Mouse (Mus musculus) stomach, embryonic 15.5 days (tissue): ENCODE measurements around the gene Uso1. TPM values are rescaled to one million over a fixed set of nuclear protein-coding genes. Genes with fewer than 3 reads are reported as not detected.

Experiments
- ATAC-seq: fragments of 200-750 bp; cut with Nextera tagmentation; 2 replicates; pipeline ENCODE4 v1.8.0; 2017; ENCODE audit warnings: low read depth, moderate number of reproducible peaks, moderate TSS enrichment; ENCODE audit not compliant: insufficient read depth, low FRiP score
- H3K27ac ChIP-seq: fragments of 300-500 bp; sonication (generic); 2 replicates; pipeline ENCODE4 v1.5.1; 2015; ENCODE audit warnings: mild to moderate bottlenecking, inconsistent platforms
- H3K27me3 ChIP-seq: fragments of 300-500 bp; sonication (generic); replicated peaks from 2 replicates; pipeline ENCODE4 v1.6.1; 2015; ENCODE audit warnings: inconsistent platforms
- H3K36me3 ChIP-seq: fragments of 300-500 bp; sonication (generic); 2 replicates; pipeline ENCODE4 v1.6.1; 2015; ENCODE audit warnings: inconsistent platforms
- H3K4me1 ChIP-seq: fragments of 300-500 bp; sonication (generic); 2 replicates; pipeline ENCODE4 v1.6.1; 2015; ENCODE audit warnings: inconsistent platforms
- H3K4me2 ChIP-seq: fragments of 300-500 bp; sonication (generic); 2 replicates; pipeline ENCODE4 v1.6.1; 2015; ENCODE audit warnings: mild to moderate bottlenecking, inconsistent platforms
- H3K4me3 ChIP-seq: fragments of 300-500 bp; sonication (generic); replicated peaks from 2 replicates; pipeline ENCODE4 v1.5.1; 2015; ENCODE audit warnings: inconsistent platforms
- H3K9ac ChIP-seq: fragments of 300-500 bp; sonication (generic); 2 replicates; pipeline ENCODE4 v1.6.1; 2015; ENCODE audit warnings: inconsistent platforms
- H3K9me3 ChIP-seq: fragments of 300-500 bp; sonication (generic); 2 replicates; pipeline ENCODE4 v1.6.1; 2016; ENCODE audit warnings: inconsistent platforms
- WGBS: fragments of 180-500 bp; shearing (Covaris S2); methylation state at CpG from one replicate; pipeline ENCODE4 v1.1.7; 2015; 5-methylcytosine and 5-hydroxymethylcytosine counted together
- polyA plus RNA-seq: library from polyadenylated mRNA; unstranded; fragments of >200 nt; fragmentation: Nextera tagmentation; extraction: Ambion mirVana; gene quantifications from 2 replicates; pipeline ENCODE4 v1.2.1, GENCODE M21; 2015

The Uso1 gene
- polyA plus RNA-seq, 1 experiment from 2014 or later = 46.0 TPM

GRCm38 (mm10) chr5:92110818-92111355 lies 26.9 kb upstream of the Uso1 start:
- 88% methylated on average over 5 of the region's 5 CpGs for WGBS

GRCm38 (mm10) chr5:92112175-92112574 lies 25.6 kb upstream of the Uso1 start:
- H3K36me3 ChIP-seq = no peaks in the 10 kb centered on the region
- peaks cover 8% of the 10 kb centered on the region; the same call in 1 of the 2 replicates for H3K4me1 ChIP-seq
- WGBS = 23% methylated on average over 6 of the region's 6 CpGs
- H3K4me2 ChIP-seq = peak overlapping the region; percentile 46
- no peak overlapping the region for H3K9ac ChIP-seq
- H3K27me3 ChIP-seq = no peaks in the 10 kb centered on the region
- no peaks in the 10 kb centered on the region for H3K9me3 ChIP-seq
- no peak overlapping the region for H3K27ac ChIP-seq
- no peak for ATAC-seq
- H3K4me3 ChIP-seq = peak overlapping the region; percentile 23; the same call in 1 of the 2 replicates

More at GRCm38 (mm10) chr5:92110818-92111355, 26.9 kb upstream of the Uso1 start:
- H3K9ac ChIP-seq = no peak overlapping the region
- ATAC-seq = no peak
- no peak overlapping the region for H3K4me2 ChIP-seq
- no peak overlapping the region for H3K4me3 ChIP-seq
- no peaks in the 10 kb centered on the region for H3K36me3 ChIP-seq
- no peak overlapping the region for H3K27ac ChIP-seq
- no peaks in the 10 kb centered on the region for H3K27me3 ChIP-seq
- peaks cover 15% of the 10 kb centered on the region; the same call in 1 of the 2 replicates for H3K4me1 ChIP-seq
- no peaks in the 10 kb centered on the region for H3K9me3 ChIP-seq

GRCm38 (mm10) chr5:92112585-92112984 lies 25.2 kb upstream of the Uso1 start:
- H3K9me3 ChIP-seq = no peaks in the 10 kb centered on the region
- H3K27me3 ChIP-seq = no peaks in the 10 kb centered on the region
- H3K27ac ChIP-seq = no peak overlapping the region
- no peak overlapping the region for H3K9ac ChIP-seq
- no peak for ATAC-seq
- H3K4me3 ChIP-seq = peak overlapping the region; percentile 23
- H3K36me3 ChIP-seq = no peaks in the 10 kb centered on the region
- H3K4me1 ChIP-seq = peaks cover 8% of the 10 kb centered on the region
- H3K4me2 ChIP-seq = peak overlapping the region; percentile 46
- WGBS = 10% methylated on average over 10 of the region's 10 CpGs

GRCm38 (mm10) chr5:92113484-92113883 lies 24.3 kb upstream of the Uso1 start:
- no peak overlapping the region for H3K27ac ChIP-seq
- no peak overlapping the region for H3K4me2 ChIP-seq
- no peaks in the 10 kb centered on the region for H3K36me3 ChIP-seq
- no peak overlapping the region for H3K4me3 ChIP-seq
- no peak overlapping the region for H3K9ac ChIP-seq
- WGBS = 86% methylated on average over 7 of the region's 7 CpGs
- no peaks in the 10 kb centered on the region for H3K27me3 ChIP-seq
- H3K4me1 ChIP-seq = peaks cover 8% of the 10 kb centered on the region
- no peak for ATAC-seq
- no peaks in the 10 kb centered on the region for H3K9me3 ChIP-seq

GRCm38 (mm10) chr5:92114223-92114622 lies 23.5 kb upstream of the Uso1 start:
- H3K4me1 ChIP-seq = peaks cover 8% of the 10 kb centered on the region
- H3K9ac ChIP-seq = no peak overlapping the region
- H3K9me3 ChIP-seq = no peaks in the 10 kb centered on the region
- no peak overlapping the region for H3K27ac ChIP-seq
- WGBS = 83% methylated on average over 6 of the region's 6 CpGs
- H3K4me3 ChIP-seq = no peak overlapping the region
- no peaks in the 10 kb centered on the region for H3K36me3 ChIP-seq
- no peaks in the 10 kb centered on the region for H3K27me3 ChIP-seq
- H3K4me2 ChIP-seq = no peak overlapping the region
- no peak for ATAC-seq

GRCm38 (mm10) chr5:92114939-92115338 lies 22.8 kb upstream of the Uso1 start:
- H3K9me3 ChIP-seq = no peaks in the 10 kb centered on the region
- H3K4me2 ChIP-seq = no peak overlapping the region
- 87% methylated on average over 2 of the region's 2 CpGs for WGBS
- no peak overlapping the region for H3K27ac ChIP-seq
- H3K4me1 ChIP-seq = peaks cover 8% of the 10 kb centered on the region
- H3K36me3 ChIP-seq = no peaks in the 10 kb centered on the region
- no peaks in the 10 kb centered on the region for H3K27me3 ChIP-seq
- H3K9ac ChIP-seq = no peak overlapping the region
- no peak overlapping the region for H3K4me3 ChIP-seq
- no peak for ATAC-seq

GRCm38 (mm10) chr5:92117823-92118403 lies 19.8 kb upstream of the Uso1 start:
- ATAC-seq = peak; percentile 75
- H3K4me3 ChIP-seq = no peak overlapping the region
- WGBS = 60% methylated on average over 12 of the region's 12 CpGs

GRCm38 (mm10) chr5:92121636-92122035 lies 16.1 kb upstream of the Uso1 start:
- H3K4me1 ChIP-seq = no peaks in the 10 kb centered on the region; the same call in 1 of the 2 replicates
- no peaks in the 10 kb centered on the region for H3K36me3 ChIP-seq
- H3K27me3 ChIP-seq = no peaks in the 10 kb centered on the region
- H3K9ac ChIP-seq = no peak overlapping the region
- WGBS = 69% methylated on average over 4 of the region's 4 CpGs
- no peak for ATAC-seq
- H3K4me3 ChIP-seq = no peak overlapping the region
- no peaks in the 10 kb centered on the region for H3K9me3 ChIP-seq
- H3K27ac ChIP-seq = no peak overlapping the region
- H3K4me2 ChIP-seq = no peak overlapping the region

More at GRCm38 (mm10) chr5:92117823-92118403, 19.8 kb upstream of the Uso1 start:
- Histone ChIP-seq H3K27me3 (no peaks in the 10 kb centered on the region), H3K4me1 (peaks cover under 1% of the 10 kb centered on the region), H3K9me3 (no peaks in the 10 kb centered on the region), H3K9ac (no peak overlapping the region), H3K4me2 (no peak overlapping the region), H3K27ac (no peak overlapping the region), H3K36me3 (no peaks in the 10 kb centered on the region)

GRCm38 (mm10) chr5:92125446-92125845 lies 12.3 kb upstream of the Uso1 start:
- no peak overlapping the region for H3K27ac ChIP-seq
- H3K9ac ChIP-seq = no peak overlapping the region
- H3K36me3 ChIP-seq = no peaks in the 10 kb centered on the region
- no peak overlapping the region for H3K4me2 ChIP-seq
- no peaks in the 10 kb centered on the region for H3K9me3 ChIP-seq
- no peak for ATAC-seq
- H3K4me1 ChIP-seq = peaks cover 11% of the 10 kb centered on the region
- WGBS = 84% methylated on average over 3 of the region's 3 CpGs
- H3K4me3 ChIP-seq = no peak overlapping the region
- H3K27me3 ChIP-seq = no peaks in the 10 kb centered on the region

GRCm38 (mm10) chr5:92127141-92127625 lies 10.6 kb upstream of the Uso1 start:
- Histone ChIP-seq H3K27me3 (no peaks in the 10 kb centered on the region), H3K4me3 (no peak overlapping the region), H3K4me2 (no peak overlapping the region), H3K9ac (no peak overlapping the region), H3K27ac (peak overlapping the region; percentile 65; the same call in 1 of the 2 replicates), H3K9me3 (no peaks in the 10 kb centered on the region), H3K4me1 (peaks cover 11% of the 10 kb centered on the region), H3K36me3 (no peaks in the 10 kb centered on the region)
- peak; percentile 75 for ATAC-seq
- 36% methylated on average over 9 of the region's 9 CpGs for WGBS

- Histone ChIP-seq H3K27ac (peak overlapping the region; percentile 65; the same call in 1 of the 2 replicates), H3K36me3 (no peaks in the 10 kb centered on the region), H3K9me3 (no peaks in the 10 kb centered on the region), H3K4me2 (no peak overlapping the region), H3K4me3 (no peak overlapping the region), H3K9ac (no peak overlapping the region), H3K27me3 (no peaks in the 10 kb centered on the region), H3K4me1 (peaks cover 11% of the 10 kb centered on the region)
- ATAC-seq = no peak
- WGBS = 67% methylated on average over 10 of the region's 10 CpGs
Measured at GRCm38 (mm10) chr5:92127751-92128150, 10.0 kb upstream of the Uso1 start.

GRCm38 (mm10) chr5:92128570-92128969 lies 9.2 kb upstream of the Uso1 start:
- Histone ChIP-seq H3K4me1 (peaks cover 11% of the 10 kb centered on the region), H3K9me3 (no peaks in the 10 kb centered on the region), H3K36me3 (no peaks in the 10 kb centered on the region), H3K27me3 (no peaks in the 10 kb centered on the region), H3K9ac (no peak overlapping the region), H3K4me3 (no peak overlapping the region), H3K4me2 (no peak overlapping the region), H3K27ac (no peak overlapping the region)
- ATAC-seq = peak; percentile 86
- WGBS = 22% methylated on average over 8 of the region's 8 CpGs
